Mouse (Mus musculus): ENCODE results near the gene Spata9.

Gene Spata9

DNA sequence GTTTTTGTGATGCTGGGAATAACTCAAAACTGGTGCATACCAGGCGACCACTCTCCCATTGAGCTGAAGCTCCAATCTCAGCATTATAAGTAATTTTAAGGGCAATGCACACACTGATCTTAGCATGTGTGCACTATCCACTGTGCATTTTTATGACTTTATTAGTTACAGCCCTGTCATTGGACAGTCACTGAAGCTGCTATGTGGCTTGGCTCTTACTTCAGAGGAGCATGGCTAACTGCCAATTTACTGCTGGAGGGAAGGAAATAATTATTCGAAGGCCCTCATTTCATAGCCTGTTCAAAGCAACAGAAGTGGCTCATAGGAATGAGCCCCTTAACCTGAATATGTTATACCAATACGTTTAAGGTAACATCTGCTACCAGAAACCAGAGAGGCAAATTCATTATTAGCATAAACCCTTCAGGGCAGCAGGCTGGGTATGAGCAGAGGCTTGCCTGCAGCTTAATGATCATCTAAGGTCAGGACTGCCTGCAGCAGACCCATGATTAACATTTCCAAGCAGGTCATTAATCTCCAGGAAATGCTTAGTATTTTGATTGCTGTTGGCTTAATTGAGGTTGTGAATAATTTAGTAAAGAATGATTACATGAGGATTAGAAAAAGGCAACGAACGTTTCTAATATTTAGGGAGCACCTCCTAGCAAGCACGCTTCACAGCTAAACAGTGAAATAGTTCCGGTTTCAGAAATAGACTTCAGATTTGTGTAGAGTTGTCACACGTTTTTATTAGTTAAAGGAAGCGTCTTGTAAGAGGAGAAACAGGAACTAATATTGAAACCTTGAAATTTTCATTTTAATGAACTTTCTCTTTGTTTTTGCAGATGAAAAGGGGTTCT, 25.4 kb downstream of the Spata9 start:
- DNase-seq (ENCODE audit: low read depth), result no peak

DNA sequence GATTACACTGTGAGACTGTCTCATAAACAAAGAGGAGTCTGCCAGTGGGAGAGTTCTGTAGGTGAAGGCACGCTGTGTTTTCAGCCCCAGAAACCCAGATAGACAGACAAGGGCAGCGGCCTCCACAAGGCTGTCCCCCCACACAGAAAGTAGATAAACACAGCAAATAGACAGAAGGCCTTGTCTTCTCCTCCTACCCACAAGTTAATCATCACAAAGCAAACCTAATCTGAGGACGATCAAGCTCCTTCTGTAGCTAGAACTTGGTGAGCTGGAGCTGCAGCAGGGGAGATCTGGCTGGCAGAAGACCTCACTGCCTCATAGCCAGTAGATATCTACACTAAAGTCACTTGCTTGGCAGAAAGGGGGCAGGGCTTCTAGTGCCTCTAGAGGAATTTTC, 36.3 kb downstream of the Spata9 start:
- DNase-seq (ENCODE audit: low read depth), result no peak

DNA sequence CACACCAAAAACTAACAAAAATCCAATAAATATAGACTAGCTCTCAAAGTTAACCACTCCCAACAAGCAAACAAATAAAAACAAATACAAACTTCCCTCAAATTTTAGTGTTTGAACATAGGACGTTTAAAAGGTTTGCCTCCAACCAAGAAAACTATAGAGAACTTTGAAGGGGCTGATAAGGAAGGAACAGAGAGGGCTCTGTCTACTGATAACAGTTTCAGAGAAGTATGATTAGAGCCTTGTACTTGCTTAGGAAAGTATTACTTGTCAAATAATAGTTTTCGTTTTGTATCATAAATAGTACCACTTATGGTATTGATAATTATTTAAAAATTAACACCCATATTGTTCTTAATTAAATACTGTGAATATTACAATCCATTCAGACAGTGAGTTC, 47.6 kb downstream of the Spata9 start:
- no peak for DNase-seq (ENCODE audit: low read depth)

DNA sequence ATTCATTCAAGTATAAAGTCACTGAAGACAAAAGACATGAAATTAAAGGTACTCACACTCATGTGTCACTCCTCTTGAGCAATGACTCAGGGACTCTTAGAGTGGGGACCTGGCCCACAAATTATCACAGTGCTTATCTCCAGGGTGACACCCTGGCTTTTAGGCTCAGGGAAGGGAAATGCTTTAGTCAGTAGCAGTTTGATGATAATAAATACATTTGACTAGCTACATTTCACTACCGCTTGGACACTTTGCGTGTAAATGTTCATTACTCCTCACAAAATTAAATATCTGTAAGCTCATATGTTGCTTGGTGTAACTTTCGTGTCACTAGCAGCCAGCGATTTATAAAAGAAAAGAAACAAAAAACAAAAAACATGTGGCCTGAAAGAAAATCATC, 50.5 kb downstream of the Spata9 start:
- DNase-seq (ENCODE audit: low read depth), result no peak

DNA sequence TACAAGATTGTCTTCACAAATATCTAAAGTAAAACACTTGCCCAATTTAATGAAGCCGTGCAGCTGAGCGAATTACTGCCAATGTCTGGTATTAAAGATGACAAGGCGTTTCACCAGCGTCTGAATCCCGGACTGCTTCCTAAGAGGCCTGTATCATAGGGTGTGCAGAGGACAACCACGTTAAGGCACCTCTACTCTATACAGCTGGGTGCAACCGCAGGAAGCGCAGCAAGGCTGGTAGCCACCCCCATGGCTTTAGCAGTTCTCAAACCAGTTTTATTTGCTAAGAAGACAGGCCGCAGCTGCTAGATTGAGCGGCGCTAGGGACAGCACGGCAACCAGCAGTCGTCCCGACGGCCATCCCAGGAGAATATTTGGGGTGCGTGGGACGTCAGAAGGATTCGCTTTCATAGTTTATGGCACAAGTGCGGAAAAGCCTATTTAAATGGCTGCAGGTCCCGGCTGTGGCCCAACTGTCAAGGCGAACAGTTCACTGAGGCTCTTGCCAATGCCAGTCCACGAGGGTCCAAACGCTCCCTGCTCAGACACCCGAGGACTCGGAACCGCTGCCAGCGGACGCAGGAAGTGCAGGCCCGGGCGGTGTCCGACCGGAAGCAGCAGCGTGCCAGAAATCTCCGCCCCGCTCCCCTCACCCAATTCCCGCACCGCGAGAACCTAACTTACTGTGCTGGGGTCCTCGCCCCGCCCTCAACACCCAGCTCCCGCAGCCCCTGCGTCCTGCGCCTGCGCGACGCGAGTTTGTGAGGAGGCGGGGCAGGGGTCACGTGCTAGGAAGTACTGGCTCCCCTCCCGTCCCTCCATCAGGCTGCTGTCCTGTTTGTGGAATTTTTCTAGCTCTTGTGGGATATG, 51.3 kb downstream of the Spata9 start, which contains the start of gene Rfesd:
Gene Rfesd, minus strand, starts transcription at position 746 of the 870 bp plus-strand sequence.
- DNase-seq (ENCODE audit: low read depth), result peak; percentile 96

DNA sequence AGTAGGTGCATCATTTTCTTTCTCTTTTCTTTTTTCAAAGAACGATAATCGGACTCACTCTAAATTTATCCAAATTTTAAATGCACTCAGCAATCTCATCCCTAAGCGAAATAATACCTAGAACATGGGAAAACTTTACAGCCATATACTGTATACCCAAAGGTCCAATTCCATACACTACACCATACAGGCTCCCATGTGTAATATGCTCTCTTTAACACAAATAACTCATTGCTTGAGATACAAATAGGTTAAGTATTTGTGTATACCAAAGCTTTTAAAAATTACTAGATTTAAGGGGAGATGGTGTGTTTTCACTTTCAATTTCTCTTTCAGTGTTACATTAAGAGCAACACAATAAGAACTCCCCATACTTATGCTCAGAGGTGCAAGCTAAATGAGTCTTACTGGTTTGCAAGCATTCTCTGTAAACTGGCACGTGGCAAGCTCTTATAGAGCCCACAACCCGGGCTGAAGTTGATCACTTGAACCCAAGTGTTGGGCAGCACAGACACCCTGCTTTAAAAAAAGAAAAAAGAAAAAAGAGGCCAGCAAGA, 52.0 kb downstream of the Spata9 start:
- DNase-seq (ENCODE audit: low read depth), result no peak

DNA sequence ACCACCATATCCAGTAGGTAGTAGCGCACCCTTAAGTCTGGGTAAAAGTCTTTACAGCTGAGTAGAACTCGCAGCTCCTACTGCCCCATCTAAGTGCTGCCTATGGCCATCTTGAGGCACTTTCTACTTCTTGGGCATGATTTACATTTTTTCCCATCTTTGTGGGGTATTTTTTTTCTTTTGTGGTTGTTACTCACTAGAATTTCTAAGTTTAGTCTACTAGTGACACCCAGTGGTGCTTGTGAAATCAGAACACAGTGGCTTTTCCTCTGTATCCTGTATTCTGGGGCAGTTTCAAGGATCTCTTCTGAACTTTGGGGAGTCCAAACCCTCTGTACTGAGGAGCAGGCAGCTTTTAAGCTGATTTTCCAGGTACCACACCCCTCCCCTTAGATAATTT, 54.8 kb downstream of the Spata9 start:
- peak; percentile 10 for DNase-seq (ENCODE audit: low read depth)

DNA sequence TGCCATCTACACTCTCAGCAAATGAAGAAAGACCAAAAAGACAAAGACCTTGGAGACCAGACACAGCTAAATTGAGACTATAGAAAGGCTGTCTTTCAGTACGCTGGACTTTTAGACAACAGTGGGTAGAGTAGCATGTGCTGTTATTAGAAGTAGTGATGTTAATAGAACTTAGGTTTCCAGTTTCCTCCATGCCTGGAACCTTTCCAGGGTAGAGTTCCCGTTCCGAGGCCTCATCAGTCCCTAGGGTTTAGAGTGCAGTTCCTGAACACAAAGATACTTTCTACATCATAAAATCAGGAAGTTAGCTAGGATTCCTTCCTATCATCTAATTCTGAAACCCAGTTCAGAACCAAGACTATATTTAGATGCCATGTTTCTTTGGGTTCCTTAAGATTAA, 57.6 kb downstream of the Spata9 start:
- DNase-seq (ENCODE audit: low read depth), result no peak

DNA sequence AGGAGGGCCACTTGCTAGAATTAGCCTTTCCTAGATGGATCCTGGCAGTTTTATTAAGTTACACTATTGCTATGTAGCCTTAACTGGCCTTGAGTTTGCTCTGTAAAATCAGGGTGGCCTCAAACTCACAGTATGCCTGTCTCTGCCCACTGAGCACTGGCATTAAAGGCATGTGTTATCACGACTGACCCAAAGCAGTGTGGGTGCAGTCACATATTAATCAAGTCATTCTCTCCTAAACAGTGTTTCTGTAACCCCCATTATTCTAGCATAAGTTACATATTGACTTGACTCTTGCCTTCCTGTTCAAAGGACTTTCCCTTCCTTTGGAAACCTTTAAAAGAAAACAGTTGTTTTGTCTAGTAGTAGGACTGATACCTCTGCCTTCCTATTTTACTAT, 75.5 kb downstream of the Spata9 start:
- no peak for DNase-seq (ENCODE audit: low read depth)

DNA sequence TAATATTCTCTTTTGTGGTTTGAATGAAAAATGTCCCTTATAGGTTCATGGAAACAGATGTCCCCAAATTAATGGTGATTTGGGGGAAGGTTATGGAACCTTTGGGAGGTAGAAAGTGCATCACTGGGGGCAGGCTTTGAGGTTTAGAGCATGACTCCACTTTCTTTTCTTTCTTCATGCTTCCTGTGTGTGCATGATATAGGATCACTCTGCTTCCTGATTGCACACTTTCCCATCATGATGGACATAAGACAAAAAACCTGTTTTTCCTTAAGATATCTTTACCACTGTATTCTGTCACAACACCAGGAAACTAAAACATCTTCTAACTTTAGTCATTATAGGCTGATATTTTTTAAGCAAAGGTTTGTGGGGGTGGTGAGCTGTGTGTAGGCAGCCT, 78.0 kb downstream of the Spata9 start:
- no peak for DNase-seq (ENCODE audit: low read depth)
